Mouse (Mus musculus): ENCODE measurements around the gene Hipk4.

Gene Hipk4

GRCm38 (mm10) chr7:27580380-27581174 lies 57.5 kb downstream of the Hipk4 start:
- in situ Hi-C loops (cut with MboI, MseI) = no loop called here

Data from T-helper 2 cell (primary cell).